Mouse (Mus musculus) CH12.LX (cell line): Measurements from ENCODE around the gene Cops4.

Source experiments
- BHLHE40 ChIP-seq: IDR thresholded peaks from 2 replicates; pipeline ENCODE4 v1.6.1; 2011; ENCODE audit warnings: mild to moderate bottlenecking, low read depth, low read length, improper control_type of control experiment
- CTCF ChIP-seq, 2 experiments: IDR thresholded peaks in 1 of 2; conservative IDR thresholded peaks in 1 of 2; 2 replicates each; pipeline ENCODE4 v1.5.1; 2011 to 2012; ENCODE audit warnings: low read depth in 2 of 2, low read length in 2 of 2, improper control_type of control experiment in 1 of 2, inconsistent platforms in 1 of 2, mild to moderate bottlenecking in 1 of 2, moderate library complexity in 1 of 2
- ELF1 ChIP-seq: IDR thresholded peaks from 2 replicates; pipeline ENCODE4 v1.6.1; 2014; ENCODE audit warnings: low read depth, mild to moderate bottlenecking, inconsistent platforms, low read length, improper control_type of control experiment
- EP300 ChIP-seq: IDR thresholded peaks from 2 replicates; pipeline ENCODE4 v1.6.1; 2011; ENCODE audit warnings: low read length, improper control_type of control experiment
- ETS1 ChIP-seq: conservative IDR thresholded peaks from 2 replicates; pipeline ENCODE4 v1.6.1; 2012; ENCODE audit warnings: low read depth, mild to moderate bottlenecking, inconsistent platforms, low read length, improper control_type of control experiment, moderate library complexity
- HCFC1 ChIP-seq: IDR thresholded peaks from 2 replicates; pipeline ENCODE4 v1.6.1; 2012; ENCODE audit warnings: low read depth, mild to moderate bottlenecking, inconsistent platforms, low read length, improper control_type of control experiment
- MEF2A ChIP-seq: IDR thresholded peaks from 2 replicates; pipeline ENCODE4 v1.6.1; 2014; ENCODE audit warnings: low read depth, mild to moderate bottlenecking, inconsistent platforms, low read length, improper control_type of control experiment, borderline replicate concordance
- POLR2A ChIP-seq: IDR thresholded peaks from 2 replicates; pipeline ENCODE4 v1.6.1; 2011; ENCODE audit warnings: low read depth, mild to moderate bottlenecking, improper control_type of control experiment, low read length
- POLR2AphosphoS2 ChIP-seq: IDR thresholded peaks from 2 replicates; pipeline ENCODE4 v1.6.1; 2011; ENCODE audit warnings: low read depth, low read length, improper control_type of control experiment
- RAD21 ChIP-seq: IDR thresholded peaks from 2 replicates; pipeline ENCODE4 v1.6.1; 2011; ENCODE audit warnings: low read depth, mild to moderate bottlenecking, low read length, improper control_type of control experiment, moderate library complexity
- SIN3A ChIP-seq: IDR thresholded peaks from 2 replicates; pipeline ENCODE4 v1.6.1; 2012; ENCODE audit warnings: low read length, improper control_type of control experiment, inconsistent platforms
- USF2 ChIP-seq: conservative IDR thresholded peaks from 2 replicates; pipeline ENCODE4 v1.6.1; 2011; ENCODE audit warnings: low read depth, low read length, improper control_type of control experiment

DNA sequence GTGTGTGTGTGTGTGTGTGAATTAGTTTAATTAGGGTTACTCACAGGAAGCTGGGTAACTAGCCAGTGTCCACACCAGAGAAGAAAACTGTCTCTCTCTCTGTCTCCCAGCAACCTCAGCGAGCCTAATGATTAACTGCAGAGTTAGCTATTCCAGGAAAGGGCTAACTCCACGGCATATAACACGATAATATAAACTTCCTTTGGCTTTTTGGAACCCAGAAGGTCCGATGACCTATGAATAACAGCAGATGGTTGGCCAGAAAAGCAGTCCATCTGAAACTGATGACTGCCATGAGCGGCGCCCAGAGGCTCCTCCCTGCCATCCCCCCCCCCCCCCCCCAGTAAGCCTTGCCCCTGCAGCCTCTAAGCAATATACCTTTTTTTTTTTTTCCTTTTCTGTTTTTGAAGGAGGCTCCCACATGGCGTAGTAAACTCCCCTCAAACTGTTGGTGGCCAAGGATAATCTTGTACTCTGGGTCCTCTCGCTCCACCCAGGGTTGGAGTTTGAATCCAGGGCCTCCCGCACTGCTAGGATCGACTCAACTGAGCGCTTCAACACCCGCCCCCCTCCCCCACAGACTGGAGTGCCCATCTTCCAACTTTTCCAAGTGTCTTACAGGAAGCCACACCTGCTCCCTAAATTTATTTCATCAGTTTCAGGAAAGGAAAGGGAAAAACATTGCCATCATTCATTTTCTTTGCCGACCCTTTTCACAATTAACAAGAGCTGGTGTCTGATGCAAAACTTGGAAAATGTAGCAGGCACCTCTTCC, 49.3 kb downstream of the Cops4 start:
- TF ChIP-seq SIN3A (0 out of 2 replicates have a peak, but pooled peaks have one; percentile 53), USF2 (no peak), EP300 (no peak), POLR2A (no peak), HCFC1 (no peak; the same call in 1 of the 2 replicates), BHLHE40 (no peak), RAD21 (no peak), MEF2A (no peak), CTCF (conservative IDR thresholded peaks at IDR 0.05 in 1 of 2, IDR thresholded peaks at IDR 0.05 in 1 of 2; ENCODE audit: low read depth in 2 of 2, low read length in 2 of 2) (no peak), ETS1 (no peak; the same call in 1 of the 2 replicates), ELF1 (no peak), POLR2AphosphoS2 (no peak)
